Mouse (Mus musculus): ENCODE results near the gene Poc1a.

GRCm38 (mm10) chr9:106231816-106232215, 49.0 kb upstream of the Poc1a start:
- TF ChIP-seq CTCF (conservative IDR thresholded peaks at IDR 0.05; ENCODE audit: low read length): no peak
- no peak for TF ChIP-seq POU5F1 (IDR thresholded peaks at IDR 0.05; ENCODE audit: borderline replicate concordance, low read length)
- TF ChIP-seq NANOG (IDR thresholded peaks at IDR 0.05; ENCODE audit: borderline replicate concordance, low read length): no peak

All from E14TG2a.4 (cell line).